Mouse (Mus musculus): Measurements from ENCODE around the gene Prrt4. TPM values are rescaled to one million over a fixed set of nuclear protein-coding genes. Genes with fewer than 3 reads are reported as not detected.
"Not testable (repeated sequence)": the region's sequence is repeated elsewhere in the genome, so short reads cannot be mapped to it uniquely, and the experiment has no call there.

The Prrt4 gene
- polyA plus RNA-seq, 1 experiment from 2014 or later = 1.2 TPM

GRCm38 (mm10) chr6:29166196-29166595 is 13.2 kb downstream of the Prrt4 start:
- 23% methylated on average over 1 of the region's 1 CpGs for WGBS
- no peaks in the 10 kb centered on the region for H3K9me3 ChIP-seq
- no peak overlapping the region for H3K9ac ChIP-seq
- no peaks in the 10 kb centered on the region for H3K36me3 ChIP-seq (replicated peaks)
- H3K27ac ChIP-seq = no peak overlapping the region
- H3K4me1 ChIP-seq = peaks cover 26% of the 10 kb centered on the region
- peaks cover 43% of the 10 kb centered on the region for H3K27me3 ChIP-seq
- H3K4me3 ChIP-seq (replicated peaks) = no peak overlapping the region
- ATAC-seq (ENCODE audit: low FRiP score) = peak; percentile 30; the same call in 1 of the 2 replicates
- no peak overlapping the region for H3K4me2 ChIP-seq

- Histone ChIP-seq H3K27ac (no peak within 1 kb of the TSS), H3K4me3 (replicated peaks) (peak within 1 kb of the TSS; percentile 81), H3K4me2 (peak within 1 kb of the TSS; percentile 84), H3K9ac (peak within 1 kb of the TSS; percentile 78), H3K9me3 (no peaks in the 10 kb centered on the region), H3K27me3 (peaks cover 27% of the 10 kb centered on the region), H3K36me3 (replicated peaks) (peaks cover 7% of the 10 kb centered on the region), H3K4me1 (peaks cover 10% of the 10 kb centered on the region)
- WGBS = 9% methylated on average over 42 of the region's 42 CpGs
- peak; percentile 86 for ATAC-seq (ENCODE audit: low FRiP score)
These were observed 14.8 kb downstream of the Prrt4 start, which contains the start of gene Rbm28 for GRCm38 (mm10) chr6:29164314-29165244. Gene Rbm28, minus strand, starts transcription at chr6:29165006.

DNA sequence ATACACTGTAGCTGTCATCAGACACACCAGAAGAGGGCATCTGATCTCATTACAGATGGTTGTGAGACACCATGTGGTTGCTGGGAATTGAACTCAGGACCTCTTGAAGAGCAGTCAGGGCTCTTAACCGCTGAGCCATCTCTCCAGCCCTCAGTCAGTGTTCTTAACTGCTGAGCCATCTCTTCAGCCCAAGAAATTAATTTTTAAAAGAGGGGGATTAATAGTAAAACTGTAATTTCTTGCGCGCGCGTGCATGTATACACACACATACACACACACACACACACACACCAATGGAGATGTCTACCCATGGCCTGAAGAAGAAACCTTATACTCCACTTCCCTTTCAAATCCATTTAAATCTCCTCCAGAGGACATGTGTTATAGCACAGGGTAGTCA is 18.1 kb downstream of the Prrt4 start:
- ATAC-seq (ENCODE audit: low FRiP score); H3K9ac ChIP-seq; H3K9me3 ChIP-seq; H3K4me1 ChIP-seq; H3K4me2 ChIP-seq; H3K27me3 ChIP-seq; H3K4me3 ChIP-seq (replicated peaks); H3K27ac ChIP-seq: not testable (repeated sequence)
- WGBS = 98% methylated on average over 5 of the region's 5 CpGs
- H3K36me3 ChIP-seq (replicated peaks) = peaks cover 40% of the 10 kb centered on the region

GRCm38 (mm10) chr6:29160786-29161185 is 18.6 kb downstream of the Prrt4 start:
- H3K4me2 ChIP-seq = no peak overlapping the region
- H3K9ac ChIP-seq = no peak overlapping the region
- peaks cover 45% of the 10 kb centered on the region for H3K36me3 ChIP-seq (replicated peaks)
- H3K27ac ChIP-seq = no peak overlapping the region
- peaks cover 10% of the 10 kb centered on the region for H3K4me1 ChIP-seq
- no peaks in the 10 kb centered on the region for H3K9me3 ChIP-seq
- 93% methylated on average over 2 of the region's 2 CpGs for WGBS
- no peaks in the 10 kb centered on the region for H3K27me3 ChIP-seq
- ATAC-seq (ENCODE audit: low FRiP score) = no peak
- no peak overlapping the region for H3K4me3 ChIP-seq (replicated peaks)

- Histone ChIP-seq H3K4me2 (no peak overlapping the region), H3K27me3 (no peaks in the 10 kb centered on the region), H3K4me3 (replicated peaks) (no peak overlapping the region), H3K36me3 (replicated peaks) (peaks cover 77% of the 10 kb centered on the region), H3K27ac (no peak overlapping the region), H3K9me3 (no peaks in the 10 kb centered on the region), H3K4me1 (no peaks in the 10 kb centered on the region), H3K9ac (no peak overlapping the region)
- ATAC-seq (ENCODE audit: low FRiP score) = no peak
- WGBS = 91% methylated on average over 5 of the region's 5 CpGs
These were observed 23.1 kb downstream of the Prrt4 start for GRCm38 (mm10) chr6:29156326-29156725.

- no peak for ATAC-seq (ENCODE audit: low FRiP score)
- Histone ChIP-seq H3K36me3 (replicated peaks) (peaks cover 48% of the 10 kb centered on the region), H3K4me1 (no peaks in the 10 kb centered on the region), H3K27ac (no peak overlapping the region), H3K9me3 (no peaks in the 10 kb centered on the region), H3K9ac (no peak overlapping the region), H3K27me3 (no peaks in the 10 kb centered on the region), H3K4me2 (no peak overlapping the region), H3K4me3 (replicated peaks) (no peak overlapping the region)
- 93% methylated on average over 1 of the region's 1 CpGs for WGBS
These were observed 29.4 kb downstream of the Prrt4 start for GRCm38 (mm10) chr6:29150001-29150400.

GRCm38 (mm10) chr6:29147407-29148010 is 31.9 kb downstream of the Prrt4 start:
- Histone ChIP-seq H3K4me1 (no peaks in the 10 kb centered on the region), H3K9ac (no peak overlapping the region), H3K4me2 (no peak overlapping the region), H3K27ac (no peak overlapping the region), H3K9me3 (no peaks in the 10 kb centered on the region), H3K27me3 (no peaks in the 10 kb centered on the region), H3K4me3 (replicated peaks) (no peak overlapping the region), H3K36me3 (replicated peaks) (peaks cover 33% of the 10 kb centered on the region)
- WGBS = 84% methylated on average over 5 of the region's 5 CpGs
- ATAC-seq (ENCODE audit: low FRiP score) = no peak

GRCm38 (mm10) chr6:29146641-29147040 is 32.7 kb downstream of the Prrt4 start:
- Histone ChIP-seq H3K36me3 (replicated peaks) (peaks cover 34% of the 10 kb centered on the region), H3K4me1 (no peaks in the 10 kb centered on the region)
- WGBS = 87% methylated on average over 7 of the region's 7 CpGs

GRCm38 (mm10) chr6:29145456-29146307 is 33.7 kb downstream of the Prrt4 start:
- ATAC-seq (ENCODE audit: low FRiP score) = no peak
- H3K36me3 ChIP-seq (replicated peaks) = peaks cover 30% of the 10 kb centered on the region
- 78% methylated on average over 12 of the region's 12 CpGs for WGBS
- no peak overlapping the region for H3K27ac ChIP-seq
- H3K27me3 ChIP-seq = no peaks in the 10 kb centered on the region
- no peak overlapping the region for H3K9ac ChIP-seq
- no peaks in the 10 kb centered on the region for H3K4me1 ChIP-seq
- H3K9me3 ChIP-seq = no peaks in the 10 kb centered on the region
- no peak overlapping the region for H3K4me2 ChIP-seq
- H3K4me3 ChIP-seq (replicated peaks) = no peak overlapping the region

More at GRCm38 (mm10) chr6:29146641-29147040, 32.7 kb downstream of the Prrt4 start:
- no peaks in the 10 kb centered on the region for H3K9me3 ChIP-seq
- no peak overlapping the region for H3K4me3 ChIP-seq (replicated peaks)
- H3K27me3 ChIP-seq = no peaks in the 10 kb centered on the region
- H3K27ac ChIP-seq = no peak overlapping the region
- H3K9ac ChIP-seq = no peak overlapping the region
- ATAC-seq (ENCODE audit: low FRiP score) = no peak
- no peak overlapping the region for H3K4me2 ChIP-seq

DNA sequence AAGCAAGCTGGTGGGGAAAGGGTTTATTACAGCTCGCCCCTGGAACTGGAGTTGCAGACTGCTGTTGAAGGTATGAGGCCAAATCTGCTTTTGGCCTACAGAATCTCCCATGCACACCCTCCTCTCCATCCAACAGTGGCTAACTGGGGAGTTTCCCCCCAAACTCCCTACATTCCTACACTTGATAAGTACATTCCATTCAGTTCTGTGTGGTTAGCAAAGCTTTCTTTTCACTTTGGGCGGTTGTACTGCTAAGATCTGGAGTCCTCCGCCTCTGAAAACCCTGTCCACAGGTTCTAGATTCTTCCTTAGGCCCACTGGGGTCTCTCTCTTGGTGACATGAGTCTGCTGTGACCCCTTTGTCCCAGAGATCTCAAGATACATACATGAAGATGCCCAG is 34.4 kb downstream of the Prrt4 start:
- WGBS = 90% methylated on average over 3 of the region's 3 CpGs

DNA sequence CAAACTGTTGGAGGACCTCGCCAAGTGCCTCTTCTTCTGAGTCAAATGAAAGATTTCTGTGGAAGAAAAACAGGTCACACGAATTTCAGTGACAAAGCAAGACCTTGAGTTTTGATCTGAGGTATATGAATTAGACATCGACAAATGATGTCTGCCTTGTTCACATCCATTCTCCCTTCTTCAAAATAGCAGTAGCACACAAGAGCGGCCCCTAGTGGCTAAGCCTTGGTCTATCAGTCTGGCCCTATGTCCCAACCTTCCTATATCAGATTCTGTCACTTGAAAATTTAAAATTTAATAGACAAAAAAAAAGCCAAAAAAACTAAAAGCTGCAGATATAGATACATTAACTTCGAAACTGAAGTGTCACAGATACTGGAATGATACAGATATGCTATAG is 35.8 kb downstream of the Prrt4 start:
- Histone ChIP-seq H3K4me1 (no peaks in the 10 kb centered on the region), H3K27me3 (no peaks in the 10 kb centered on the region), H3K4me2 (no peak overlapping the region), H3K9me3 (no peaks in the 10 kb centered on the region), H3K4me3 (replicated peaks) (no peak overlapping the region), H3K27ac (no peak overlapping the region), H3K36me3 (replicated peaks) (peaks cover 15% of the 10 kb centered on the region; the same call in 1 of the 2 replicates), H3K9ac (no peak overlapping the region)
- 0 out of 2 replicates have a peak, but pooled peaks have one; percentile 39 for ATAC-seq (ENCODE audit: low FRiP score)
- 41% methylated on average over 5 of the region's 5 CpGs for WGBS

More for the DNA sequence above, 34.4 kb downstream of the Prrt4 start:
- Histone ChIP-seq H3K4me2 (no peak overlapping the region), H3K36me3 (replicated peaks) (peaks cover 29% of the 10 kb centered on the region; the same call in 1 of the 2 replicates), H3K4me3 (replicated peaks) (no peak overlapping the region), H3K9me3 (no peaks in the 10 kb centered on the region), H3K27ac (no peak overlapping the region), H3K27me3 (no peaks in the 10 kb centered on the region), H3K9ac (no peak overlapping the region), H3K4me1 (no peaks in the 10 kb centered on the region)
- ATAC-seq (ENCODE audit: low FRiP score) = no peak

GRCm38 (mm10) chr6:29137441-29137840 is 41.9 kb downstream of the Prrt4 start:
- H3K36me3 ChIP-seq (replicated peaks) = peaks cover 62% of the 10 kb centered on the region
- H3K27me3 ChIP-seq = no peaks in the 10 kb centered on the region
- H3K9me3 ChIP-seq = no peaks in the 10 kb centered on the region
- H3K4me2 ChIP-seq = no peak overlapping the region
- no peak overlapping the region for H3K4me3 ChIP-seq (replicated peaks)
- 97% methylated on average over 9 of the region's 9 CpGs for WGBS
- H3K4me1 ChIP-seq = no peaks in the 10 kb centered on the region
- no peak overlapping the region for H3K27ac ChIP-seq
- ATAC-seq (ENCODE audit: low FRiP score) = no peak
- H3K9ac ChIP-seq = no peak overlapping the region
